Mouse (Mus musculus): ENCODE data around the gene Mrpl55. TPM values are rescaled to one million over a fixed set of nuclear protein-coding genes. Genes with fewer than 3 reads are reported as not detected.

The Mrpl55 gene
- polyA plus RNA-seq, 1 experiment, result 36.0 TPM

- TF ChIP-seq MYOG (IDR thresholded peaks at IDR 0.05; ENCODE audit: control insufficient read depth in 1 of 3, insufficient read depth in 1 of 3, insufficient read length in 2 of 3, low read depth in 2 of 3) (no peak), USF1 (IDR thresholded peaks at IDR 0.05; ENCODE audit: low read depth) (no peak), SRF (IDR thresholded peaks at IDR 0.05; ENCODE audit: control insufficient read depth, insufficient read length, low read depth) (no peak), REST (IDR thresholded peaks at IDR 0.05; ENCODE audit: insufficient read depth, insufficient read length) (no peak), TCF3 (IDR thresholded peaks at IDR 0.05; ENCODE audit: insufficient read length, low read depth) (no peak), MYOD1 (IDR thresholded peaks at IDR 0.05; ENCODE audit: control insufficient read depth in 1 of 3, insufficient read length in 2 of 3, low read depth in 2 of 3) (no peak), CEBPB (IDR thresholded peaks at IDR 0.05; ENCODE audit: insufficient read depth, poor library complexity, severe bottlenecking) (no peak), MAX (IDR thresholded peaks at IDR 0.05; ENCODE audit: low read depth) (no peak), POLR2AphosphoS2 (IDR thresholded peaks at IDR 0.05; ENCODE audit: insufficient read length, low read depth) (no peak), TCF12 (IDR thresholded peaks at IDR 0.05; ENCODE audit: insufficient read depth, poor library complexity, severe bottlenecking) (no peak), E2F4 (IDR thresholded peaks at IDR 0.05; ENCODE audit: insufficient read depth) (no peak), POLR2A (IDR thresholded peaks at IDR 0.05; ENCODE audit: insufficient read length, low read depth) (no peak)
- Histone ChIP-seq H3K4me2 (ENCODE audit: low read depth) (peak overlapping the region; percentile 96), H3K27me3 (ENCODE audit: control insufficient read depth, insufficient read depth, insufficient read length) (no peaks in the 10 kb centered on the region), H3K79me2 (ENCODE audit: control insufficient read depth, insufficient read depth) (peaks cover 78% of the 10 kb centered on the region), H3K36me3 (ENCODE audit: control insufficient read depth, insufficient read depth) (peaks cover 7% of the 10 kb centered on the region), H3ac (ENCODE audit: control insufficient read depth, insufficient read length) (no peak overlapping the region), H3K4me3 (peak overlapping the region; percentile 98)
Observed at GRCm38 (mm10) chr11:59225167-59225566, 22.9 kb downstream of the Mrpl55 start.

GRCm38 (mm10) chr11:59226251-59226650, 24.0 kb downstream of the Mrpl55 start:
- Histone ChIP-seq H3ac (ENCODE audit: control insufficient read depth, insufficient read length) (no peak overlapping the region), H3K27me3 (ENCODE audit: control insufficient read depth, insufficient read depth, insufficient read length) (no peaks in the 10 kb centered on the region), H3K79me2 (ENCODE audit: control insufficient read depth, insufficient read depth) (peaks cover 67% of the 10 kb centered on the region), H3K36me3 (ENCODE audit: control insufficient read depth, insufficient read depth) (peaks cover 7% of the 10 kb centered on the region), H3K4me3 (peak overlapping the region; percentile 98), H3K4me2 (ENCODE audit: low read depth) (peak overlapping the region; percentile 96)
- TF ChIP-seq MYOD1 (IDR thresholded peaks at IDR 0.05; ENCODE audit: control insufficient read depth in 1 of 3, insufficient read length in 2 of 3, low read depth in 2 of 3) (peak; percentile 50 to 81 (median 70)), TCF12 (IDR thresholded peaks at IDR 0.05; ENCODE audit: insufficient read depth, poor library complexity, severe bottlenecking) (no peak), CEBPB (IDR thresholded peaks at IDR 0.05; ENCODE audit: insufficient read depth, poor library complexity, severe bottlenecking) (no peak), SRF (IDR thresholded peaks at IDR 0.05; ENCODE audit: control insufficient read depth, insufficient read length, low read depth) (no peak), MYOG (IDR thresholded peaks at IDR 0.05; ENCODE audit: control insufficient read depth in 1 of 3, insufficient read depth in 1 of 3, insufficient read length in 2 of 3, low read depth in 2 of 3) (peak in 1 of 3 experiments; percentile 3), POLR2A (IDR thresholded peaks at IDR 0.05; ENCODE audit: insufficient read length, low read depth) (no peak)

- no peaks in the 10 kb centered on the region for H3K27me3 ChIP-seq (ENCODE audit: control insufficient read depth, insufficient read depth, insufficient read length)
- H3K4me3 ChIP-seq, result peak overlapping the region; percentile 98
- H3K79me2 ChIP-seq (ENCODE audit: control insufficient read depth, insufficient read depth), result peaks cover 60% of the 10 kb centered on the region
- peaks cover 4% of the 10 kb centered on the region for H3K36me3 ChIP-seq (ENCODE audit: control insufficient read depth, insufficient read depth)
- peak overlapping the region; percentile 96 for H3K4me2 ChIP-seq (ENCODE audit: low read depth)
- peak overlapping the region; percentile 89 for H3ac ChIP-seq (ENCODE audit: control insufficient read depth, insufficient read length)
- no peak for TF ChIP-seq TCF3 (IDR thresholded peaks at IDR 0.05; ENCODE audit: insufficient read length, low read depth)
- no peak for TF ChIP-seq MYOD1 (IDR thresholded peaks at IDR 0.05; ENCODE audit: control insufficient read depth in 1 of 3, insufficient read length in 2 of 3, low read depth in 2 of 3)
- no peak for TF ChIP-seq POLR2A (IDR thresholded peaks at IDR 0.05; ENCODE audit: insufficient read length, low read depth)
- no peak for TF ChIP-seq CEBPB (IDR thresholded peaks at IDR 0.05; ENCODE audit: insufficient read depth, poor library complexity, severe bottlenecking)
- TF ChIP-seq E2F4 (IDR thresholded peaks at IDR 0.05; ENCODE audit: insufficient read depth), result no peak
- TF ChIP-seq MYOG (IDR thresholded peaks at IDR 0.05; ENCODE audit: control insufficient read depth in 1 of 3, insufficient read depth in 1 of 3, insufficient read length in 2 of 3, low read depth in 2 of 3), result no peak
- no peak for TF ChIP-seq TCF12 (IDR thresholded peaks at IDR 0.05; ENCODE audit: insufficient read depth, poor library complexity, severe bottlenecking)
- TF ChIP-seq MAX (IDR thresholded peaks at IDR 0.05; ENCODE audit: low read depth), result no peak
- TF ChIP-seq REST (IDR thresholded peaks at IDR 0.05; ENCODE audit: insufficient read depth, insufficient read length), result no peak
- TF ChIP-seq POLR2AphosphoS2 (IDR thresholded peaks at IDR 0.05; ENCODE audit: insufficient read length, low read depth), result no peak
- TF ChIP-seq SRF (IDR thresholded peaks at IDR 0.05; ENCODE audit: control insufficient read depth, insufficient read length, low read depth), result no peak
- TF ChIP-seq USF1 (IDR thresholded peaks at IDR 0.05; ENCODE audit: low read depth), result no peak
Observed at GRCm38 (mm10) chr11:59226787-59227603, 24.7 kb downstream of the Mrpl55 start.

- H3K4me3 ChIP-seq, result peak overlapping the region; percentile 98
- peak overlapping the region; percentile 96 for H3K4me2 ChIP-seq (ENCODE audit: low read depth)
- peaks cover 53% of the 10 kb centered on the region for H3K79me2 ChIP-seq (ENCODE audit: control insufficient read depth, insufficient read depth)
- H3K27me3 ChIP-seq (ENCODE audit: control insufficient read depth, insufficient read depth, insufficient read length), result no peaks in the 10 kb centered on the region
- peaks cover 3% of the 10 kb centered on the region for H3K36me3 ChIP-seq (ENCODE audit: control insufficient read depth, insufficient read depth)
- no peak for TF ChIP-seq MYOG (IDR thresholded peaks at IDR 0.05; ENCODE audit: control insufficient read depth in 1 of 3, insufficient read depth in 1 of 3, insufficient read length in 2 of 3, low read depth in 2 of 3)
- no peak for TF ChIP-seq CEBPB (IDR thresholded peaks at IDR 0.05; ENCODE audit: insufficient read depth, poor library complexity, severe bottlenecking)
- TF ChIP-seq REST (IDR thresholded peaks at IDR 0.05; ENCODE audit: insufficient read depth, insufficient read length), result no peak
- TF ChIP-seq MYOD1 (IDR thresholded peaks at IDR 0.05; ENCODE audit: control insufficient read depth in 1 of 3, insufficient read length in 2 of 3, low read depth in 2 of 3), result no peak
- TF ChIP-seq POLR2A (IDR thresholded peaks at IDR 0.05; ENCODE audit: insufficient read length, low read depth), result no peak
- no peak for TF ChIP-seq TCF3 (IDR thresholded peaks at IDR 0.05; ENCODE audit: insufficient read length, low read depth)
- no peak for TF ChIP-seq E2F4 (IDR thresholded peaks at IDR 0.05; ENCODE audit: insufficient read depth)
- no peak for TF ChIP-seq TCF12 (IDR thresholded peaks at IDR 0.05; ENCODE audit: insufficient read depth, poor library complexity, severe bottlenecking)
- TF ChIP-seq USF1 (IDR thresholded peaks at IDR 0.05; ENCODE audit: low read depth), result no peak
- no peak for TF ChIP-seq POLR2AphosphoS2 (IDR thresholded peaks at IDR 0.05; ENCODE audit: insufficient read length, low read depth)
- no peak for TF ChIP-seq SRF (IDR thresholded peaks at IDR 0.05; ENCODE audit: control insufficient read depth, insufficient read length, low read depth)
- TF ChIP-seq MAX (IDR thresholded peaks at IDR 0.05; ENCODE audit: low read depth), result no peak
- peak overlapping the region; percentile 89 for H3ac ChIP-seq (ENCODE audit: control insufficient read depth, insufficient read length)
Observed at GRCm38 (mm10) chr11:59227604-59228121, 25.4 kb downstream of the Mrpl55 start.

All from myocyte (in vitro differentiated cells).